10 mouse cellular contexts compared by ENCODE assay signal in the genomic region with DNA sequence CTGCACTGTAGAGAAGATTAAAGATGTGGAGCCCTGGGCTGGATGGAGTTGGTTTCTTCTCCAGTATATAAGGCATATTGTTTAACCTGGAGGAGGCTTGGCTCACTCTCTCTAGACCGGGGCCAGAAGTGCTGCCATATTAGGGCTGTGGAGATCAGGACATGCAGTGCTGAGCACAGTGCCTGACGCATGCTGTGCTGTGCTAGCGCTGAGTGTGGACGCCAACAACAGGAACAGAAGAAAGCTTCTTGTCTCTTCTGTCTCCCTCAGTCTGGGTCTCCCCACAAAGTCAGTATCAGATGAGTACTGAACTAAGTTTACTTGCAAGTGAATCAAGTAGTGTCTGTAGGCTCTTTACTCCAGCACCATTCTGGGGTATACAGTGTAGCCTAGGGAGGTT. TPM values are rescaled to one million over a fixed set of nuclear protein-coding genes. Genes with fewer than 3 reads are reported as not detected.
A peak's percentile ranks its signal among the peaks of the same experiment; 100 is the strongest.
DNase-seq lines count a peak whose midpoint lies in the region; ATAC-seq and TF ChIP-seq lines count a peak whose summit lies in the region.
"Had no signal": no experiment of that assay in that cellular context is flagged by ENCODE, and none has a peak within 500 bp of the region (broad histone marks: within the 10 kb centered on the region; RNA-seq: fewer than 3 reads in every experiment).

No protein-coding gene starts in this region.

- no peaks in the 10 kb centered on the region for H3K27me3 ChIP-seq in lung, embryonic 15.5 days
- H3K27me3 ChIP-seq in stomach, embryonic 14.5 days (ENCODE audit: control insufficient read depth, insufficient read depth, low read length): no peaks in the 10 kb centered on the region
- H3K27me3 ChIP-seq in midbrain, embryonic 10.5 days (ENCODE audit: low read depth, poor library complexity, severe bottlenecking): 0 out of 2 replicates have a peak, but pooled peaks cover 7% of the 10 kb centered on the region

- peak overlapping the region; percentile 81 for H3K27ac ChIP-seq in gastrocnemius, adult 2 months
- peak overlapping the region; percentile 85 for H3K27ac ChIP-seq in lung, embryonic 15.5 days
- peak overlapping the region; percentile 61; the same call in 1 of the 2 replicates for H3K27ac ChIP-seq in stomach, embryonic 14.5 days (ENCODE audit: low read length)
- no peak overlapping the region for H3K27ac ChIP-seq in midbrain, embryonic 10.5 days (replicated peaks)

- WGBS in lung, embryonic 15.5 days: 62% methylated on average over 4 of the region's 4 CpGs
- 90% methylated on average over 4 of the region's 4 CpGs for WGBS in stomach, embryonic 14.5 days
- 65% methylated on average over 4 of the region's 4 CpGs for WGBS in midbrain, embryonic 10.5 days

- ATAC-seq in lung, embryonic 15.5 days (ENCODE audit: borderline replicate concordance, extremely low read depth, low FRiP score, low TSS enrichment): no peak
- no peak for ATAC-seq in stomach, embryonic 14.5 days (ENCODE audit: insufficient number of reproducible peaks, insufficient read depth, low FRiP score, low read depth)

- H3K9me3 ChIP-seq in lung, embryonic 15.5 days: no peaks in the 10 kb centered on the region
- H3K9me3 ChIP-seq in stomach, embryonic 14.5 days (ENCODE audit: control insufficient read depth, low read depth, low read length): no peaks in the 10 kb centered on the region
- H3K9me3 ChIP-seq in midbrain, embryonic 10.5 days (replicated peaks): no peaks in the 10 kb centered on the region

- H3K4me1 ChIP-seq in lung, embryonic 15.5 days: peaks cover 48% of the 10 kb centered on the region
- peaks cover 20% of the 10 kb centered on the region for H3K4me1 ChIP-seq in stomach, embryonic 14.5 days (ENCODE audit: control insufficient read depth, insufficient read depth, low read length)
- peaks cover 36% of the 10 kb centered on the region for H3K4me1 ChIP-seq in midbrain, embryonic 10.5 days

- no peak for TF ChIP-seq CTCF in gastrocnemius, adult 2 months (IDR thresholded peaks at IDR 0.05)

- H3K9ac ChIP-seq in lung, embryonic 15.5 days: no peak overlapping the region
- H3K9ac ChIP-seq in stomach, embryonic 14.5 days (replicated peaks; ENCODE audit: low read depth, low read length): no peak overlapping the region

- H3K36me3 ChIP-seq in lung, embryonic 15.5 days: no peaks in the 10 kb centered on the region
- no peaks in the 10 kb centered on the region for H3K36me3 ChIP-seq in stomach, embryonic 14.5 days (ENCODE audit: control insufficient read depth, insufficient read depth, low read length)
- no peaks in the 10 kb centered on the region for H3K36me3 ChIP-seq in midbrain, embryonic 10.5 days

- no peak for DNase-seq in gastrocnemius, adult 2 months
- no peak for DNase-seq in gastrocnemius, postnatal 10 days
- no peak for DNase-seq in lung, postnatal 10 days
- DNase-seq in induced T-regulatory cell, adult 2 months (ENCODE audit: low read depth): peak; percentile 35
- DNase-seq in midbrain, embryonic 10.5 days (ENCODE audit: low spot score): no peak
- no peak for DNase-seq in left cerebral cortex, adult 8-10 months (ENCODE audit: low spot score in 2 of 2)
- DNase-seq: B cell, adult 2 months; layer of hippocampus, adult 9-11 months had no signal

- intact Hi-C loops in gastrocnemius, adult 2 months (cut with DNase I): no loop called here

- H3K4me2 ChIP-seq in lung, embryonic 15.5 days: no peak overlapping the region
- no peak overlapping the region for H3K4me2 ChIP-seq in stomach, embryonic 14.5 days (replicated peaks; ENCODE audit: low read depth, low read length)

- no peak overlapping the region for H3K4me3 ChIP-seq in gastrocnemius, adult 2 months
- no peak overlapping the region for H3K4me3 ChIP-seq in lung, embryonic 15.5 days
- no peak overlapping the region for H3K4me3 ChIP-seq in stomach, embryonic 14.5 days (ENCODE audit: low read depth, low read length)
- H3K4me3 ChIP-seq in midbrain, embryonic 10.5 days: no peak overlapping the region

RNA-seq across cellular contexts. Expression of gene Hdac7, which starts 4.8 kb away (rescaled TPM):
- total RNA-seq in gastrocnemius, adult 2 months (2021): 10 to 100 TPM; 10.2 to 11.6 TPM
- 10 to 100 TPM; 24.5 to 40.3 TPM for total RNA-seq in gastrocnemius, postnatal 10 days (2021)
- polyA plus RNA-seq in lung, embryonic 15.5 days (2015; fragmentation: Nextera tagmentation; extraction: Ambion mirVana): 40.6 and 44.7 TPM in 2 replicates
- polyA plus RNA-seq in stomach, embryonic 14.5 days (2014; fragmentation: Nextera tagmentation; extraction: Ambion mirVana): 32.4 and 33.0 TPM in 2 replicates
- polyA plus RNA-seq in midbrain, embryonic 10.5 days (2016; fragmentation: Nextera tagmentation; extraction: Ambion mirVana): 23.9 and 24.7 TPM in 2 replicates
- 10 to 100 TPM; 27.7 to 34.7 (median 32.9) TPM for total RNA-seq in left cerebral cortex, adult 8-10 months (2022)
